Mouse (Mus musculus) c-Kit-positive CD71-positive TER-119-positive erythroid progenitor cells, embryonic 14.5 days (primary cell): Measurements from ENCODE around the gene Bmp5.

Source experiments
- DNase-seq: peaks from one replicate; pipeline ENCODE4 v3.0.0-alpha.2; 2013; ENCODE audit warnings: low spot score

Bmp5 gene

GRCm38 (mm10) chr9:75840841-75841240, 65.7 kb downstream of the Bmp5 start:
- no peak for DNase-seq

GRCm38 (mm10) chr9:75846010-75846409, 70.8 kb downstream of the Bmp5 start:
- DNase-seq: no peak

GRCm38 (mm10) chr9:75850670-75851228, 75.6 kb downstream of the Bmp5 start:
- no peak for DNase-seq

- DNase-seq: no peak
These were observed 83.0 kb downstream of the Bmp5 start for GRCm38 (mm10) chr9:75858161-75858560.

- DNase-seq: no peak
These were observed 83.8 kb downstream of the Bmp5 start for GRCm38 (mm10) chr9:75858939-75859338.

GRCm38 (mm10) chr9:75870332-75871177, 95.4 kb downstream of the Bmp5 start:
- DNase-seq: no peak

GRCm38 (mm10) chr9:75876333-75876732, 101.2 kb downstream of the Bmp5 start:
- DNase-seq: no peak

- no peak for DNase-seq
These were observed 108.5 kb downstream of the Bmp5 start for GRCm38 (mm10) chr9:75883481-75884190.

- DNase-seq: no peak
These were observed 111.8 kb downstream of the Bmp5 start for GRCm38 (mm10) chr9:75886801-75887544.

- no peak for DNase-seq
These were observed 121.8 kb downstream of the Bmp5 start for GRCm38 (mm10) chr9:75896918-75897317.

GRCm38 (mm10) chr9:75898022-75898421, 122.9 kb downstream of the Bmp5 start:
- peak; percentile 43 for DNase-seq

- DNase-seq: no peak
These were observed 126.1 kb downstream of the Bmp5 start for GRCm38 (mm10) chr9:75901219-75901618.

GRCm38 (mm10) chr9:75905497-75905896, 130.3 kb downstream of the Bmp5 start:
- DNase-seq: peak; percentile 26

GRCm38 (mm10) chr9:75910112-75910799, 135.1 kb downstream of the Bmp5 start:
- DNase-seq: no peak

- no peak for DNase-seq
These were observed 136.4 kb downstream of the Bmp5 start for GRCm38 (mm10) chr9:75911542-75911941.

GRCm38 (mm10) chr9:75916027-75916426, 140.9 kb downstream of the Bmp5 start:
- DNase-seq: no peak

GRCm38 (mm10) chr9:75927196-75927880, 152.2 kb downstream of the Bmp5 start:
- DNase-seq: no peak

GRCm38 (mm10) chr9:75928068-75928467, 152.9 kb downstream of the Bmp5 start:
- DNase-seq: no peak

- DNase-seq: no peak
These were observed 169.5 kb downstream of the Bmp5 start for GRCm38 (mm10) chr9:75944663-75945062.
